Mouse (Mus musculus): Measurements from ENCODE around the gene Psd. TPM values are rescaled to one million over a fixed set of nuclear protein-coding genes. Genes with fewer than 3 reads are reported as not detected.

Psd gene
- polyA plus RNA-seq, 1 experiment from 2014 or later, result 7.0 TPM

GRCm38 (mm10) chr19:46356701-46357138 is 29.8 kb upstream of the Psd start:
- no peaks in the 10 kb centered on the region for H3K36me3 ChIP-seq
- peak; percentile 82; the same call in 1 of the 2 replicates for ATAC-seq (ENCODE audit: borderline replicate concordance, extremely low read depth, low FRiP score, low TSS enrichment)
- H3K27ac ChIP-seq, result peak overlapping the region; percentile 67; the same call in 1 of the 2 replicates
- peaks cover 15% of the 10 kb centered on the region; the same call in 1 of the 2 replicates for H3K4me1 ChIP-seq
- peak overlapping the region; percentile 80 for H3K4me2 ChIP-seq
- H3K9me3 ChIP-seq, result no peaks in the 10 kb centered on the region
- under 1% methylated on average over 29 of the region's 29 CpGs for WGBS
- peak overlapping the region; percentile 42 for H3K9ac ChIP-seq
- peaks cover 18% of the 10 kb centered on the region; the same call in 1 of the 2 replicates for H3K27me3 ChIP-seq
- peak overlapping the region; percentile 51 for H3K4me3 ChIP-seq

- Histone ChIP-seq H3K9ac (peak within 1 kb of the TSS; percentile 68), H3K27ac (peak within 1 kb of the TSS; percentile 80), H3K4me2 (peak within 1 kb of the TSS; percentile 91), H3K4me1 (peaks cover 20% of the 10 kb centered on the region), H3K4me3 (peak within 1 kb of the TSS; percentile 62), H3K9me3 (no peaks in the 10 kb centered on the region), H3K36me3 (no peaks in the 10 kb centered on the region), H3K27me3 (no peaks in the 10 kb centered on the region)
- 55% methylated on average over 10 of the region's 10 CpGs for WGBS
- no peak for ATAC-seq (ENCODE audit: borderline replicate concordance, extremely low read depth, low FRiP score, low TSS enrichment)
Measured at GRCm38 (mm10) chr19:46350168-46350932, 23.4 kb upstream of the Psd start, which contains the start of gene 2310034G01Rik. 2310034G01Rik (minus strand) TSS chr19:46350302.

- H3K27ac ChIP-seq, result peak overlapping the region; percentile 80
- H3K4me3 ChIP-seq, result peak overlapping the region; percentile 62
- H3K4me2 ChIP-seq, result peak overlapping the region; percentile 91
- WGBS, result 26% methylated on average over 6 of the region's 6 CpGs
- H3K9me3 ChIP-seq, result no peaks in the 10 kb centered on the region
- ATAC-seq (ENCODE audit: borderline replicate concordance, extremely low read depth, low FRiP score, low TSS enrichment), result 0 out of 2 replicates have a peak, but pooled peaks have one; percentile 12
- no peaks in the 10 kb centered on the region for H3K36me3 ChIP-seq
- H3K9ac ChIP-seq, result peak overlapping the region; percentile 68
- H3K4me1 ChIP-seq, result peaks cover 20% of the 10 kb centered on the region
- 0 out of 2 replicates have a peak, but pooled peaks cover 3% of the 10 kb centered on the region for H3K27me3 ChIP-seq
Measured at GRCm38 (mm10) chr19:46349550-46349949, 22.6 kb upstream of the Psd start.

- H3K4me3 ChIP-seq, result peak overlapping the region; percentile 62
- peak overlapping the region; percentile 80 for H3K27ac ChIP-seq
- H3K36me3 ChIP-seq, result no peaks in the 10 kb centered on the region
- 0 out of 2 replicates have a peak, but pooled peaks cover 3% of the 10 kb centered on the region for H3K27me3 ChIP-seq
- H3K4me2 ChIP-seq, result peak overlapping the region; percentile 91
- peak overlapping the region; percentile 68 for H3K9ac ChIP-seq
- peaks cover 20% of the 10 kb centered on the region for H3K4me1 ChIP-seq
- under 1% methylated on average over 78 of the region's 78 CpGs for WGBS
- no peaks in the 10 kb centered on the region for H3K9me3 ChIP-seq
- peak; percentile 83 for ATAC-seq (ENCODE audit: borderline replicate concordance, extremely low read depth, low FRiP score, low TSS enrichment)
Measured at GRCm38 (mm10) chr19:46348761-46349458, 22.0 kb upstream of the Psd start.

GRCm38 (mm10) chr19:46347936-46348668 is 21.1 kb upstream of the Psd start:
- Histone ChIP-seq H3K9me3 (no peaks in the 10 kb centered on the region), H3K27me3 (peaks cover 6% of the 10 kb centered on the region; the same call in 1 of the 2 replicates), H3K4me3 (peak overlapping the region; percentile 62), H3K36me3 (no peaks in the 10 kb centered on the region), H3K27ac (peak overlapping the region; percentile 80), H3K4me1 (peaks cover 20% of the 10 kb centered on the region), H3K4me2 (peak overlapping the region; percentile 91), H3K9ac (peak overlapping the region; percentile 68)
- no peak; the same call in 1 of the 2 replicates for ATAC-seq (ENCODE audit: borderline replicate concordance, extremely low read depth, low FRiP score, low TSS enrichment)
- WGBS, result 28% methylated on average over 14 of the region's 14 CpGs

- no peak overlapping the region for H3K9ac ChIP-seq
- no peak overlapping the region for H3K4me2 ChIP-seq
- no peak overlapping the region for H3K27ac ChIP-seq
- no peak for ATAC-seq (ENCODE audit: borderline replicate concordance, extremely low read depth, low FRiP score, low TSS enrichment)
- no peaks in the 10 kb centered on the region for H3K9me3 ChIP-seq
- H3K4me3 ChIP-seq, result no peak overlapping the region
- H3K36me3 ChIP-seq, result no peaks in the 10 kb centered on the region
- peaks cover 20% of the 10 kb centered on the region for H3K4me1 ChIP-seq
- 91% methylated on average over 1 of the region's 1 CpGs for WGBS
- H3K27me3 ChIP-seq, result peaks cover 6% of the 10 kb centered on the region; the same call in 1 of the 2 replicates
Measured at GRCm38 (mm10) chr19:46347146-46347545, 20.2 kb upstream of the Psd start.

GRCm38 (mm10) chr19:46344710-46345419 is 17.9 kb upstream of the Psd start:
- Histone ChIP-seq H3K27ac (no peak overlapping the region), H3K4me1 (peaks cover 14% of the 10 kb centered on the region), H3K27me3 (peaks cover 6% of the 10 kb centered on the region; the same call in 1 of the 2 replicates), H3K9me3 (no peaks in the 10 kb centered on the region), H3K4me3 (no peak overlapping the region), H3K36me3 (no peaks in the 10 kb centered on the region), H3K9ac (no peak overlapping the region), H3K4me2 (no peak overlapping the region)
- 16% methylated on average over 7 of the region's 7 CpGs for WGBS
- ATAC-seq (ENCODE audit: borderline replicate concordance, extremely low read depth, low FRiP score, low TSS enrichment), result no peak

GRCm38 (mm10) chr19:46339287-46339971 is 12.5 kb upstream of the Psd start:
- peaks cover 23% of the 10 kb centered on the region for H3K4me1 ChIP-seq
- peak overlapping the region; percentile 85; the same call in 1 of the 2 replicates for H3K4me3 ChIP-seq
- H3K9me3 ChIP-seq, result no peaks in the 10 kb centered on the region
- peaks cover 3% of the 10 kb centered on the region; the same call in 1 of the 2 replicates for H3K27me3 ChIP-seq
- peak; percentile 12; the same call in 1 of the 2 replicates for ATAC-seq (ENCODE audit: borderline replicate concordance, extremely low read depth, low FRiP score, low TSS enrichment)
- no peak overlapping the region for H3K9ac ChIP-seq
- peak overlapping the region; percentile 47 for H3K4me2 ChIP-seq
- WGBS, result 58% methylated on average over 7 of the region's 7 CpGs
- H3K27ac ChIP-seq, result peak overlapping the region; percentile 41
- no peaks in the 10 kb centered on the region for H3K36me3 ChIP-seq

- Histone ChIP-seq H3K27me3 (peaks cover 3% of the 10 kb centered on the region; the same call in 1 of the 2 replicates), H3K36me3 (no peaks in the 10 kb centered on the region), H3K9me3 (no peaks in the 10 kb centered on the region), H3K4me2 (peak overlapping the region; percentile 47), H3K27ac (peak overlapping the region; percentile 41), H3K4me1 (peaks cover 23% of the 10 kb centered on the region), H3K9ac (0 out of 2 replicates have a peak overlapping the region, but pooled peaks have one; percentile 22), H3K4me3 (peak overlapping the region; percentile 85)
- 45% methylated on average over 6 of the region's 6 CpGs for WGBS
- peak; percentile 17; the same call in 1 of the 2 replicates for ATAC-seq (ENCODE audit: borderline replicate concordance, extremely low read depth, low FRiP score, low TSS enrichment)
Measured at GRCm38 (mm10) chr19:46338942-46339286, 12.0 kb upstream of the Psd start.

- peak within 1 kb of the TSS; percentile 77 for H3K9ac ChIP-seq
- peaks cover 23% of the 10 kb centered on the region for H3K4me1 ChIP-seq
- H3K27ac ChIP-seq, result peak within 1 kb of the TSS; percentile 41
- no peaks in the 10 kb centered on the region for H3K36me3 ChIP-seq
- no peaks in the 10 kb centered on the region for H3K27me3 ChIP-seq
- peak; percentile 87 for ATAC-seq (ENCODE audit: borderline replicate concordance, extremely low read depth, low FRiP score, low TSS enrichment)
- WGBS, result under 1% methylated on average over 31 of the region's 31 CpGs
- H3K4me2 ChIP-seq, result peak within 1 kb of the TSS; percentile 82
- no peaks in the 10 kb centered on the region for H3K9me3 ChIP-seq
- peak within 1 kb of the TSS; percentile 85 for H3K4me3 ChIP-seq
Measured at GRCm38 (mm10) chr19:46338331-46338936, 11.5 kb upstream of the Psd start, which contains the start of gene Cuedc2. Cuedc2 (minus strand) TSS chr19:46338702.

Data from lung, embryonic 15.5 days (tissue).